Mouse (Mus musculus): ENCODE results near the gene Tmem56.

Tmem56 gene

DNA sequence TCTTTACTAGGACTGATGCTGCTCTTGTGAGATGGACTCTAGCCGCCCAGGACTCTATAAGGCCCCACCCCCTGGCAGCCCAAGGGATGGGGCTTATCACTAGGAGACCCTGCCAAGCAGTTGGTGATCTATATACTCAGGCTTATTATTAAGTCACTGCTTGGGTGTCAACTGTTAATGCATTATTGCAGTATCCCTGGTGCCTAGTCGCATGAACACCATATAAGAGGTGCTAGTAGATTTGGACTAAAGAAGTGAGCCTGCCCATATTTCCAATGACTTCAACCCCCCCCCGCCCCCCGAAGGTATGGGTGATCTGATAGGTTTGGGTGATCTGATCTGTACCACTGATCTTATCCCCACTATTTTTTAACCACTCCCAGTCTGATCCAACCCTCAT lies at the start of gene Tmem56:
Gene Tmem56, minus strand, starts transcription at position 101 of the 400 bp plus-strand sequence.
- DNase-seq = no peak

DNA sequence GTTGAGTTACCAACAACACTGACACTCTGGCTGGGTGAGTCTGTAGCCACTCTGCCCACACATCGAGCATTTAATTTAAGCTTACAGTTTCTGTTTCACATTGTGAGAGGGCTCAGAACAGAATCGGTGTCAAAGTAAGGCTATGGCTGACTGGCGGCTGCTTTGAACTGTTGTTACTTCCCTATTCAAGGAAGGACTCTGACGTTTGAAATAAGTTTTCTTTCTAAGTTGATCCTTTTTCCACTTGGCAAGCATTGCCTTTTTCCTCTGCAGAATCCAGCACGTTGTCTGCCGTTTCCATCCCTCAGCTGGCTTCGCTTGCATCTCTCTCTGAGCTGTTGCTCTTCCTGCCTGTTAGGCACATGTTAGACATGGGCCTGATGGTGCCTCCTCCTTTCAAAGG lies 47.3 kb upstream of the Tmem56 start:
- DNase-seq = no peak

DNA sequence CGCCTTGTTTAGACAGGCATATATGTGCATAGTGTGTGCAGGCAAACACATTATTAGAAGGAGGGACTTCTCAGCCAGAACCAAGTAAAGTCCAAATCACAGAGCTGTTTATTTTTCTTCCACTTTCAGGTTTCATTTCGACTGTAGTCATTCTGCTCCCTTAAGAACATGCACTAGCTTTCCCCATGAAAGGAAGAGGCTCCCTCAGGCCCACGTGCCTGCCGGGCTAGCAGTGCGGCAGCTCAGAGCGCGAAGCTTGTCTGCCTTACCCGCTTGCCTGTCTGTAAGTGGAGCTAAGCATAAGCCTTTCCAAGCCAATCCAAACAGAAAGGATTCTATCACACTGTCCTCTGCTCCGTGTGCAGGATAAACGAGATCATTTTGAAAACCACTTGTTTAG lies 46.7 kb upstream of the Tmem56 start:
- no peak for DNase-seq

DNA sequence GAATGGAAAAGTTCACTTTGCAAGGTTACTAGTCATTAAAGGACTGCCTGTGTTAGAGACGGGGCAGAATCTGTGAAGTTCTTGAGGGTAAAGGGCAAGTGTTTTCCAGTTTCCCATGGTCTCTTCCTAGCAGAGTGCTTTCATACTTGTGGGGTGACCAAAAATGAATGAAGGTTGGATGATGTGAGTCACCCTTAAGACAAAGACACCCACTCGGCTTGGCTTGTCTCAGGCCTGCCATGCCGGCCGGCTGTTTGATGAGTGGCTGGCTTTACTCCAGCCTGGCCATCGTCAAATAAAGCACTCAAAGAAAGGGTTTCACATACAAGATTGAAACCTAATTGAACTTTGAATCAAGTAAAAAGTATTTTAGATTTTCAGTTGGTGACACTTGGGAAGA lies 44.5 kb upstream of the Tmem56 start:
- DNase-seq = no peak

DNA sequence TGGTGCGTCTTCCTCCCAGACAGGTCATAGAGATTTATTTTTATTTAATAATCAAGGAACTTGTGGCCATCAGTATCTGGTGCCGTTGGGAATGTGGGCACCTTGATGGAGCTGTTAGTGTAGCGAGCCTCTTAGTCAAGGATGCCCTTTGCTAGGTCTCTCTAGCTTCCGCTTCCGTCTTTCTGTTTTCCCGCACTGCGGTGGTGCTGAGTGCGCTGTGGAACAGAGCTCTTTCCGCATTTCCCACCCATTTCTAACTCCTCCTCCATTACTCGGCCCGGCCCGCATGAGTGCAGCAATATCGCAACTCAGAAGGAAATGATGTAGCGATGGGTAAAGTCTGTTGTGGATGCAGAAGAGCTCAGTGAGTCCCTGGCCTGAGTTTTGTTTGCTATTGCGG lies 40.5 kb upstream of the Tmem56 start:
- DNase-seq = no peak

DNA sequence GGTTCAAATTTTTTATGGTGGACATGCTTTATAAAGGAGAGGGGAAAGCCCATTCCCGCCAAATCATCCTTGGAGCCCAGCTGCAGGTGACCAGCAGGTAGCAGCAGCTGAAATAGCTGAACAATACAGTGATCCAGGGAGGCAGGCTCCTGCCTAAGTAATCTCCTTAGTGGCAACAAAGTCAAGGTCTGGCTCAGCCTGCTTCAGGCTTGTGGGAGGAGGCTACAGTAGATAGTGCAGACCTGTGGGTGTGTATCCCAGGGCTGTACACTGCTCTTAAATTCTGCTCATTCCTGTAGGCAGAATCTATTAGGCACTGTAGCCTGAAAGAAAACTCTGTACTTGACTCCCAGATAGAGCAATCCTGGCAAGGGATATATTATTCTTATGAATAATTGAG lies 38.0 kb upstream of the Tmem56 start:
- DNase-seq = no peak

DNA sequence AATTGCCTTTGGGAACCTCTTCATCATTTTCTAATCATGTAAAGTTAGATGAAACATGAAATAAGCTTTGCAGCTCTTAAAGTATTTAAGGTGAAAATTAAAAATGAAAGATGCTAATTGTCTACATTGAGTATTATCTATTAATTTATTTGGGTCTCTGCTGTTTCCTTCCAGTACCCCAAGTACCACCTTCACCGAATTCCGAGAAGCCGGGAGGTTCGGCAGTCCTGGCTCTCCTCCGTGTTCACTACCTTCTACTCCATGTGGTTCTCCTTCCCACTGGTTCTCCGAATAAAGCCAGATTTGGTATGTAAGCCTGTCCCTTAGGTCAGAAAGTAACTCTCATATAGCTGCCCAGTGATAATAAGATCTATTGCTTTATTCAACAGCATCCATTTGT lies 37.0 kb upstream of the Tmem56 start:
- no peak for DNase-seq

DNA sequence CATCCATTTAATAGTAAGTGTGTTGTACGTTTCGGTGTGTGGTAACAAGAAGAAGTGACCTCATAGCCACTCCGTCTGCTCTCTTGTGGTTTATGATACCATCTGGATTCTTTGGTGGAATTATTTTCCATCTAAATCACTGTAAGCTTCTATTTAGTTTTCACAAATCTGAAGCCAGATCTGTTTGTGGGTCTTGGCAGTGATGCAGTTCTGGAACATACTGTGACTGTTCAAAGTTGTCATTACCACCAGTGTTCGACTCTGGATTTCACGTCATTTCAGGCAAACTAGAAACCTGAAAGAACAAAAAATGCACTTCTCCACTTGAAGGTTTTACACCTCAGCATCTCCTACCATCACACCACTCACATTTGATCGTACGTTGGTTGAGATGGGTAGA lies 32.6 kb upstream of the Tmem56 start:
- no peak for DNase-seq

DNA sequence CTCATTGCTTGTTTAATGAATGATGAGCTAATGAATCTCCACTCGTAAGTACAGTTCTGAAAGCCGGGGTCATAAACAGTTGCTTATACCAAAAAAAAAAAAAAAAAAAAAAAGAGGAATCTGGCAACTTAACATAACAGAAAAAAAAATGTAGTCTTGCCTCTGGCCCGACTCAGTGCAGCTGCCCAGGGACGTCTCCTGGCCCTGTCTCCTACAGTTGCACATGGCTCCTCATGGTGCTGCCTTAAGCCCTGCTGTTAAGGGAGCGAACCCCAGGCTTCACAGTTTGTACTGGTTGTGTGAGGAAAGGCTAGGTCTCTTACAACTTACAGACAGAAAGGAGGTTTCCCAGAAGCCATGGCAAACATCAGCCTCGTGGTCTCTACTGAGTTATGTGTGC lies 31.3 kb upstream of the Tmem56 start:
- DNase-seq = no peak

DNA sequence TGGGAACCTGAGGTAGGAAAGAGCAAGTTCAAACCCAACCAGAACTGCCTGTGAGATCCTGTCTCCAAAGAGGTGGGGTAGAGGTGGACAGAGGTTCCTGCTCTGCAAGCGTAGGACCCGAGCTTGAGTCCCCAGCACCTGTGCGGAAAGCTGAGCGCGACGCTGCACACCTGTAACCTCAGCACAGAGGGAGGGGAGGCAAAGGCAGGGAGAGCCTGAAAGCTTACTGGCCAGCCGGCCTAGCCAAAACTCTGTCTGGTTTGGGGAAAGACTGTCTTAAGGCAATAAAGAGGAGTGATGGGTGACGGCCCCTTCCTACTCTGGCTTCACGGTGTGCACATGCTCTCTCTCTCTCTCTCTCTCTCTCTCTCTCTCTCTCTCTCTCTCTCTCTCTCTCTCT lies 30.1 kb upstream of the Tmem56 start:
- DNase-seq = no peak

DNA sequence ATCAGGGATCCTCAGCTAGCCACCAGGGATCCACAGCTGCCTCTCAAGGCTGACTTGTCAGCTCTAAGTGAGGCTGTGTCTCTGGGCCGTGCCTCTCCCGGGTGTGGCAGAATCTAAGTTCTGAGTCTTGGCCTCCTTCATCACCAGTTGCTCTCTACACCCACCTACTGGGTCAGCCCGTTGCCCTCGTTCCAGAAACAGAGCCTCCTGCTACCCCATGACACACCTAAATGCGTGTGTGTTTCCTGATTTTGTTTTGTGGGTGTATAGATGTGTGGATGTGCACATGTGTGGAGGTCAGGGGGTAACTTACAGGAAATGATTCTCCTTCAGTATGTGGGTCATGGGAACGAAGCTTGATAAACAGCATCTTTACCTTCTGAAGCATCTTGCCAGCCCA lies 29.5 kb upstream of the Tmem56 start:
- DNase-seq = no peak

DNA sequence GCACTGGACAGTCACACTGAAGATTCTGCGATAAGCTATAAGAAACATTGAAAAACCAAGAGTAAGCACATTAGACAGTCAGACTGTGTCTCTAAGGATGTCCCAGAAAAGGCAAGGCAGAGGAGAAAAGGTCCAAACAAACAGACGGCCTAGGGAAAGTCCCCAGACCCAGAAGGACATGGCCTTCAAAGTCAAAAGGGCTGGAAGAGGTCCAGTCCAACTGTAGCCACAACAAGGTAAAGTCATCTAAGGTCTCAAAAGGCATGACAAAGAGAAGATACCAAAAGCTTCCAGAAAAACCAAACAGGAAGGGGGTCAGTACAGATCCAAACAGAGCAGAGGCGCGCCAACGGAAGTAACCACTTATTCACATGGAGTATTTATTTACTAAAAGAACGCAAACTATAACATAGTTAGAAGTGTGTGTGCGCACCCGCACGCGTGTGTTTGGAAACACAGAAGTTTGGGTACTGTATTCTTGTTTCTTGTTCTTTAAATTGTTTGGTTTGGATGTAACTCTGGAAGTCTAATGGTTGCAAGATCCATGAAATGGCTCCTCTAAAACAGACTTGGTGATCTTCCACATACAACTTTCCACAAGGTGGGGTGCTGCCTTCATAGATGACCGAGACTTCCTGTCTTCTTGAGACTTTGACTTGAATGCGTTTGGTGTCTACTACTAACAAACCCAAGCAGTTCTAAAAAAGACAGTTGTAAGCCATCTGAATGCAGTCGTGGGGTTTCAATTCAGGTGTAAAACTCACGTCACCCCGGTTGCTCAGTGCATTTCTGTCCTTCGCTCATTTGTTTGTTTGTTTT lies 27.2 kb upstream of the Tmem56 start:
- no peak for DNase-seq

DNA sequence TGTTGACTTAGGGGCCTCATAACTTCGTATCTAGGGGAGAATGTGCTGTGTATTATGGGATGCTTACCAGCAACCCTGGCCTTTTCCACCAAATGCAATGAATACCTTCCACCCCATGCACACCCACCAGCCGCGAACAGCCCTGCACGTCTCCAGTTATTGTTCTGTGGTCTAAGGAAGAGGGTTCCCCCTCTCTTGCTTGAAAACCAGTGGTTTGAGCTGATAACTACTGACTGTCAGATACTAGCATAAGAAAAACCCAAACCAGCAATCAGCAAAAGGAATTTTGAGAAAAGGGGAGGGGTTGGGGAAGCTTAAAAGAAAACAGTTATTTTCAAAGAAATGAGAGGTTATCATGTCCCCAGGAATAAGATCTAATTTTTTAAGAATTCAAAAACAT lies 26.5 kb upstream of the Tmem56 start:
- no peak for DNase-seq

DNA sequence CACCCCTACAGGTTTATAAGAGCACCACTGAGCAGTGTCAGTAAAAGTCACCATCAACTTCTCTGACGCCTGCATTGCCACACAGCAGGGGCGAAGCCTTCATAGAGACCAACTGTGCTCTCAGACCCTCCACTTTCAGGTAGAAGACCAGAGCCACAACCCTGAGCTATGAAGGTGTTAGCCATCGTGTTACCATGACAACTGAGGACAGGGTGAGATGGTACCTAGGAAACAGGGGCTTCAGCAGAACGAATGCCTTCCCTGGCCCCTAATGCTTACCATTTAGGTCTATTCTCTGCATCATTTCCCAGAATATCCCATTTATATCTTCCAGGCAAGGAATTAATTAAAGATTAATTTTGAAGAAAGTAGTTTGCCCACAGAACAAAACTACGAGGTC lies 26.0 kb upstream of the Tmem56 start:
- DNase-seq = no peak

DNA sequence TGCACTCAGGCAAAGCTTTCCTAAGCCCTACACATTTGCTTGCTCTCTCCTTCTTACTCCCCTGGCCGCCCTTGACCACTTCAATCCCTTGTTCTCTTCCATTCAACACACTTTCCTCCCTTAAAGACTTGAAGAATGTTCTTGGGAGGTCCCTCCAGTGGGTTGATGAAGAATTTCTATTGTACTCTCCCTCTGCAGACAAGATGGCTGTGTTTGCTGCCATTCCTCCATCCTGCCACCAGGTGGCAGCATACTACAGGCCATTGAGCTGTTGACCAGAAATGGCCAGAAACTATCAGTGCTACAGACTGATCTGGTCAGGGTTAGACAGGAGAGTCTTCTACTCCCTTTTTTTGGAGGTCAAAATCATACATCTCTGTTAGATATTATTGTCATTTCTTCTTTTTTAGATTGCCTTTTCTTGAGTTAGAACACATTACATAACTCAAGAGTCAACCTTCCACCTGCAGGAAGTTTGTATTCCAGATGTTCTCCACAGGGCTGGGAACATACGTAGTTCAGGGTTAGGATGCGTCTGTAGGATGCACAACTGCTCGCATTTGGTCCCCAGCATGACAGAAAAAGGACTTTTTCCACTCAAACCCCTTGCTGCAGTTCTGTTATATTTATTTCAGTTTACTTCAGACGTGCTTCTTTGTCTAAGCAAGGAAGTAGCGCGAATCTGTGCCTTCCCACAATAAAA lies 24.8 kb upstream of the Tmem56 start:
- peak; percentile 66 for DNase-seq

DNA sequence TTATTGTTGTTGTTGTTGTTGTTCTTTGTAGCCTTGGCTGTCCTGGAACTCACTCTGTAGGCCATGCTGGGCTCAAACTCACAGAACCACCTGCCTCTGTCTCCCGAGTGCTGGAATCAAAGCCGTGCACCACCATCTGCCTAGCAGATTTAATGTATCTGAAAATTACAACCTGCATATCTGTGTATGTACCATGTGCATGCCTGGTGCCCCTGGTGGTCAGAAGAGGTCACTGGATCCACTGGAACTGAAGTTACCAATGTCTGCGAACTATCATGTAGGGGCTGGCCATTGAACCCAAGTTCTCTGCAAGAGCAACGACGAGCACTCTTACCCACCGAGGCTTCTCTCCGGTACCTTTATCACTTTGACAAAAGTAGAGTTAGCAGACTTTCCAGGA lies 23.7 kb upstream of the Tmem56 start:
- no peak for DNase-seq

DNA sequence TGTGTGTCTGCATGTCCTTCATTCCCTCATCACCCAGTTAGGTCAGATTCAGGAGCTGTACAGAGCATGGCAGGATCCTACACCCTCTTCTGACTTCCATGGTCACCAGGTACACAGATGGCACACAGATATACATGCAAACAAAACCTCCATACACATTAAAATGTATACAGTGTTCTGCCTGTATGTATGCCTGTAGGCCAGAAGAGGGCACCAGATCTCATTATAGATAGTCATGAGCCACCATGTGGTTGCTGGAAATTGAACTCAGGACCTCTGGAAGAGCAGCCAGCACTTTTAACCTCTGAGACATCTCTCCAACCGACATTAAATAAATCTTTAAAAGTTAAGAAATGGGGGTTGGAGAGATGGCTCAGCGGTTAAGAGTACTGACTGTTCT lies 11.3 kb upstream of the Tmem56 start:
- DNase-seq = no peak

DNA sequence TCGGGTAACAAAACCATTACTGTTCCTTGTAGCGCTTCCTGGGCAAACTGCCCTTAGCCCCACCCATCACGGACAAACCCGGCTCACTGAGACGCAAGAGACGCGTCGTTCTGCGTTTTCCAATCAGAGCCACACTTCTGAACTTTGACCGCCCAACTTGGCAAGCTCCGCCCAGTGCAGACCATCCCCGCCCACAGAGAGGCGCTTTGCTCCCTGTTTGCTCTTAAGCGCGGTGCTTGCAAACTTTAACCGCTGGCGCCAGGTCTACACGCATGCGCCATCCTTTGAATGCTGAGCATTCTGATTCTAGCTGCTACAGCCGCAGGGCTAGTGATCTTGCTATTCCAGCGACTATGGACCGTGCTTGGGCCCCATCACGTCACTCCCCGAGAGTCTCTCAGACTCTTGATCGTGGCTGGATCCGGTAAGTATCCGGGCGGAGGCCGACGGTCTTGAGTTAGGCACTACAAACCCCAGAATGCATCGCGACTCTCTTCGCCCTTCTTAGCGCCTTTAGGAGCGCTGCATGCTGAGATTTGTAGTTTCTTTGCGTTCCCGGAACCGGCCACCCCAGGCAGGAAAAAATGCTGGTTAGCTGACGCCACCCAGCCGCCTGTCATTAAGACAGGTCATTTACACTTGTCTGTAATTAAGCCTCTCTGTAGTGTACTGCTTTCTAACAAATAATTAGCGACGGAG lies 8.8 kb upstream of the Tmem56 start, which contains the start of gene Alg14:
Gene Alg14, plus strand, starts transcription at position 214 of the 699 bp plus-strand sequence.
- peak; percentile 98 for DNase-seq

DNA sequence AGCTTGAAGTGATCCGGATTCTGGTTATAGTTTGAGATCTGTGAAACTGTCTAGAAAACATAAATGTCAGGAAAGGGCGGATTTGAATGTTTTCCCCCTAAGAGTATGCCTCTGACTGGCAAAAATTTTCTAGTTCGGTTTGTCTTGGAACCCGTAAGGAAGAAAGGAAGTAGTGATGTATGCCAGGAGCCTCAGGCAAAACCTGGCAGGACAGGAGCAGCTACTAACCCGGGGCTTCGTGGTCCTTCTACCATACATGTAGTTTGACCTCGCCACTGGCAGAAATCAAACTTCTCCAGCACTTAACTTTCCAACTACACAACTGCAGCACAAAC lies 8.3 kb upstream of the Tmem56 start:
- DNase-seq = no peak

DNA sequence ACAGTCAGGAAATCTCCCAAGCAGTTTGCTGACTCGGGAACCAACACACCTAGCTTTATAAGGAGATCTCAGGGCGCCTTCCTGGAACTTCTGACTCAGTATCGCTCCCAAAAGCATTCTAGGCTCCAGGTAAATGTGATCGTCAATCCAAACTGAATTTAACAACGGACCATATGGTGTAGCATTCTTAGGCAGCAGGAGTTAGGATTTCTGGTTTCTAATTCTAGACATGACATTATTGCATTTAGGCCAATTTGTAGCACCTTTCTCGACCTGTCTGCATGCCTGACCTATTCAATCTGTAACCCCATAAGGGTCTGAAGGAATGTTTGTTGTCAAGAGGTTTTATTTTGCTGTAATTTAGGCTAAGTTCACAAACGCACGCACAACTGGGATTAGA lies 7.8 kb upstream of the Tmem56 start:
- DNase-seq = no peak

DNA sequence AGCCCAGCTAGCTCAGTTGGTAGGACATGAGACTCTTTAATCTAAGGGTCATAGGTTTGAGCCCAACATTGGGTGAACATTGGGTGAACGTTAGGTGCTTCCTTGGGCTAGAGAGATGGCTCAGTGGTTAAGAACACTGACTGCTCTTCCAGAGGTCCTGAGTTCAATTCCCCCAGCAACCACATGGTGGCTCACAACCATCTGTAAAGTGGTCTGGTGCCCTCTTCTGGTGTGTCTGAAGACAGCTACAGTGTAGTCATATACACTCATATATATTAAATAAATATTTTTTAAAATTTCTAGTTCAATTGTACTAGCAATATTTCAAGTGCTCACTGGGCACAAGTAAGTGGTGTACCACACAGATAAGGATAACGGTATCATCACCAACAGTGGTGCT lies 4.3 kb upstream of the Tmem56 start:
- DNase-seq = no peak

DNA sequence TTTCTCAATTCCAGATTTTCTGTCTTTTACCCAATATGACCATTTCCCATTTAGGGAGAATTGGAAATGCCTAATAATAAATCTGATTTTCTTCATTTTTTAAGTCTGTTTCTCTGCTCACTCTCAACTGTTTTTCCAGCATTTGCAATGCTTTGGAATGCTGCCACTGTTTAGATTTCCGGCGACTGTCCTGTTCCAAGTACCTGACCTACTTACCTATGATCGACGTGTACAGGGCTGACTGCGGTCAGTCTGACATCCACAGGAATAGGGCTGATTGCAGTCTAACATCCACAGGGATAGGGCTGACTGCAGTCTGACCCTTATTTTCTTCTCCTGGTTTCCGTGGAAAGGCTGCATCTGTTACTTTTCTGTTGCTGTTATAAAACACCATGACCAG lies 2.3 kb upstream of the Tmem56 start:
- DNase-seq = no peak

DNA sequence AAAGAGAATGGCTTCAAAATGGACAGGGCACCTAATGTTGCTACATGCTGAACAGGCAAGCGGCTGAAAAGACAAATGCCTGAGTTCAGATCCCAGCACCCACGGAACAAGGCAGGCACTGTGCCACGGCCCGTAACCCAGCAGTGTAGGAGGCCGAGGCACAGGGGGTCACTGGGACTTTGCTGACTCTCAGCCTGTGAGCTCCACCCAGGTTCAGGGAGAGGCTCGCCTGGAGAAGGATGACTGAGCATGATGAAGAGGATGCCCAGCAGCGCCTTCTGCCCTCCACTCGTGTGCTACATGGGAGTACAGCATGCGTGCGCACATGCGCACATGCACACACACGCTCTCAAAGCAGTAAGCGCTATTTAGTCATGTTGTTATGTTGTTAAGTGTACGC lies 3.2 kb downstream of the Tmem56 start:
- DNase-seq = no peak

DNA sequence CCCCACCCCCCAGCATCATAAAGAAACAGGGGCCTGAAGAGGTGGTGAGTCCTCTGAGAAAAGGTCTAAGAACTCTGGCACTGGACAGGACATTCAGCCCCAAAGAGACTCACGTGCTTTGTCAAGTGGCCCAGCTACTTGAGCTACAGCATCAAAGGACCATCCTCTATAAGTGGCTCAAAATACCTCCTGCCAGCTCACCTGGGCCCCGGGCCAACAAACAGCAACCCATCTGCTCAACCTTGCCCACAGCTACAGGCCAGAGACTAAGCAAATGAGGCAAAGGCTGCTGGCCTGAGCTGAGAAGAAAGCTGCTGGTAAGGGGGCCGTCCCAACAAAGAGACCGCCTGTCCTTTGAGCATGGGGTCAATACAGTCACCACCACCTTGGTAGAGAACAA lies 5.3 kb downstream of the Tmem56 start:
- no peak for DNase-seq
